Mouse (Mus musculus): ENCODE measurements around the gene Asb2.

DNA sequence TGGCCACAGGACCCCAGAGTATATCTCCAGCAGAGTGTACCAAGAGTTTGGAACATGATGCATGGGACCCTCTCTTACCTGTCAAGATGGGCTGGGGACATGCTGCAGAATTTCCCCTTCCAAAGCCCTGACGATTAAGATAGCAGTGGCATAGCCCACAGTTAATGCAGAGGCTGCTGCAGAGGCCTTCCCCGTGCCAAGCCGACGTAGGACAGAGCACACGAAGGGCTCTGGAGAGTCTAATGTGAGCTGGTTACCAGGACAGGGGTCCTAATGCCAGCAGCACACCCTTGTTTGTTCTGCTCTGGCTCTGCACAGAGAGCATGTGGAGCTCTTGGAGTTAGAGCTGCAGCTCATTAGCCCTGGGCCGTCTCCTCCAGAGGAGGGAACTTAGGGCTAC is 42.5 kb downstream of the Asb2 start:
- no peak for TF ChIP-seq CTCF (IDR thresholded peaks at IDR 0.05; ENCODE audit: borderline replicate concordance, extremely low read depth, insufficient read depth, insufficient read length)
- TF ChIP-seq POLR2A (IDR thresholded peaks at IDR 0.05; ENCODE audit: borderline replicate concordance, extremely low read depth, insufficient read depth, insufficient read length, poor library complexity, severe bottlenecking): no peak
